Comparison of ENCODE assay signal across 8 mouse cellular contexts in the genomic region with DNA sequence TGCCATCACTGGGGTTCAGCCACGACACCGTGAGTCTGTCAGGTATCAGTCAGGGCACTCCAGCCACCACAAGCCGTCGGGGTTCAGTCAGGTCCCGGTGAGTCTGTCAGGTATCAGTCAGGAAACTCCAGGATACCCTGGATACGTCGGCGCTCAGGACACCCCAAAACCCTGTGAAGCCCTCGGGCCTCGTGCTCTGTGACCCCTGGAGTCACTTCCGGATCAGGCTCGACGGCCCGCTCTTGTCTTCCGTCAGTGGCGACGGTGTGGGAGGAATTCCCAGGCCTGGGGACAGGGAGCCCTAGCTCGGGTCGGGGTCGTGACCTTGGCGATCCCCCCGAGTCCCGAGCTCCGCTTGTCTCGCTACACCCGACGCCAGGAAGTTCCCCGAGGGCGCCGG. TPM values are rescaled to one million over a fixed set of nuclear protein-coding genes. Genes with fewer than 3 reads are reported as not detected.
A peak's percentile ranks its signal among the peaks of the same experiment; 100 is the strongest.
DNase-seq lines count a peak whose midpoint lies in the region; ATAC-seq lines count a peak whose summit lies in the region.

No protein-coding gene starts in this region.

- H3K27me3 ChIP-seq in limb, embryonic 12.5 days, result no peaks in the 10 kb centered on the region
- H3K27me3 ChIP-seq in neural tube, embryonic 15.5 days (replicated peaks), result no peaks in the 10 kb centered on the region

- ATAC-seq in CD4-positive, CD25-positive, alpha-beta regulatory T cell, adult 4 months, result peak; percentile 20
- ATAC-seq in erythroblast, adult 5-6 weeks (replicated peaks; ENCODE audit: low FRiP score, poor library complexity, severe bottlenecking), result peak; percentile 28
- ATAC-seq in limb, embryonic 12.5 days (ENCODE audit: insufficient number of reproducible peaks, insufficient read depth, low FRiP score, low TSS enrichment, low read depth), result no peak
- ATAC-seq in neural tube, embryonic 15.5 days (ENCODE audit: low FRiP score), result peak; percentile 43

- DNase-seq in gastrocnemius, postnatal 25 days, result peak; percentile 30
- no peak for DNase-seq in gastrocnemius, adult 18-20 months (ENCODE audit: low spot score)
- DNase-seq in ovary, postnatal 10 days (ENCODE audit: low spot score), result no peak
- DNase-seq in ovary, postnatal 14 days (ENCODE audit: low spot score), result no peak

- H3K4me3 ChIP-seq in limb, embryonic 12.5 days (replicated peaks), result peak overlapping the region; percentile 75
- H3K4me3 ChIP-seq in neural tube, embryonic 15.5 days (replicated peaks), result peak overlapping the region; percentile 66

- WGBS in limb, embryonic 12.5 days, result 8% methylated on average over 30 of the region's 30 CpGs
- WGBS in neural tube, embryonic 15.5 days, result 9% methylated on average over 28 of the region's 30 CpGs

- peak overlapping the region; percentile 78 for H3K9ac ChIP-seq in limb, embryonic 12.5 days (replicated peaks)
- peak overlapping the region; percentile 66 for H3K9ac ChIP-seq in neural tube, embryonic 15.5 days (replicated peaks)

- H3K4me2 ChIP-seq in limb, embryonic 12.5 days, result peak overlapping the region; percentile 68
- H3K4me2 ChIP-seq in neural tube, embryonic 15.5 days, result peak overlapping the region; percentile 83

- peak overlapping the region; percentile 73; the same call in 1 of the 2 replicates for H3K27ac ChIP-seq in limb, embryonic 12.5 days
- no peak overlapping the region for H3K27ac ChIP-seq in neural tube, embryonic 15.5 days (replicated peaks)

- 0 out of 2 replicates have a peak, but pooled peaks cover 13% of the 10 kb centered on the region for H3K4me1 ChIP-seq in limb, embryonic 12.5 days (replicated peaks)
- H3K4me1 ChIP-seq in neural tube, embryonic 15.5 days, result peaks cover 22% of the 10 kb centered on the region

- H3K36me3 ChIP-seq in limb, embryonic 12.5 days, result peaks cover 36% of the 10 kb centered on the region
- peaks cover 5% of the 10 kb centered on the region for H3K36me3 ChIP-seq in neural tube, embryonic 15.5 days

- no peaks in the 10 kb centered on the region for H3K9me3 ChIP-seq in limb, embryonic 12.5 days
- H3K9me3 ChIP-seq in neural tube, embryonic 15.5 days (replicated peaks), result no peaks in the 10 kb centered on the region

RNA-seq across cellular contexts. Expression of gene Prelid3b, which starts 0.5 kb away (rescaled TPM):
- total RNA-seq in gastrocnemius, postnatal 25 days (2021), result 10 to 100 TPM; 51.4 to 52.9 TPM
- total RNA-seq in gastrocnemius, adult 18-20 months (2021), result 10 to 100 TPM; 37.8 to 47.2 TPM
- 10 to 100 TPM; 69.8 to 85.8 TPM for polyA plus RNA-seq in CD4-positive, CD25-positive, alpha-beta regulatory T cell, adult 4 months (2017; shearing (Covaris generic))
- total RNA-seq in erythroblast, adult 5-6 weeks (2015; ENCODE audit: low replicate concordance), result 30.3 and 40.0 TPM in 2 replicates
- total RNA-seq in erythroblast, adult 5-6 weeks (2017; ENCODE audit: low replicate concordance), result 44.6 and 48.1 TPM in 2 replicates
- 103 and 111 TPM in 2 replicates for polyA plus RNA-seq in limb, embryonic 12.5 days (2016; fragmentation: Nextera tagmentation; extraction: Ambion mirVana)
- 110 and 112 TPM in 2 replicates for polyA plus RNA-seq in neural tube, embryonic 15.5 days (2015; fragmentation: Nextera tagmentation; extraction: Ambion mirVana)

RNA-seq across cellular contexts. Expression of gene Atp5e, which starts 8.5 kb away (rescaled TPM):
- 1,000 to 10,000 TPM; 1,235 to 1,264 TPM for total RNA-seq in gastrocnemius, postnatal 25 days (2021)
- 1,000 to 10,000 TPM; 1,038 to 1,073 TPM for total RNA-seq in gastrocnemius, adult 18-20 months (2021)
- polyA plus RNA-seq in CD4-positive, CD25-positive, alpha-beta regulatory T cell, adult 4 months (2017; shearing (Covaris generic)), result 100 to 1,000 TPM; 552 to 670 TPM
- 128 and 133 TPM in 2 replicates for total RNA-seq in erythroblast, adult 5-6 weeks (2015; ENCODE audit: low replicate concordance)
- 99.0 and 117 TPM in 2 replicates for total RNA-seq in erythroblast, adult 5-6 weeks (2017; ENCODE audit: low replicate concordance)
- 805 and 852 TPM in 2 replicates for polyA plus RNA-seq in limb, embryonic 12.5 days (2016; fragmentation: Nextera tagmentation; extraction: Ambion mirVana)
- polyA plus RNA-seq in neural tube, embryonic 15.5 days (2015; fragmentation: Nextera tagmentation; extraction: Ambion mirVana), result 758 and 902 TPM in 2 replicates

RNA-seq across cellular contexts. Expression of gene Tubb1, which starts 21.9 kb away (rescaled TPM):
- total RNA-seq in gastrocnemius, postnatal 25 days (2021), result under 1 TPM; 0.20 to 0.32 TPM
- total RNA-seq in gastrocnemius, adult 18-20 months (2021), result under 1 TPM in 1 of 2 experiments, not detected in 1; 0.21 TPM
- polyA plus RNA-seq in CD4-positive, CD25-positive, alpha-beta regulatory T cell, adult 4 months (2017; shearing (Covaris generic)), result not detected
- total RNA-seq in erythroblast, adult 5-6 weeks (2015; ENCODE audit: low replicate concordance), result not detected in 2 replicates
- total RNA-seq in erythroblast, adult 5-6 weeks (2017; ENCODE audit: low replicate concordance), result 1.1 TPM in 2 replicates
- 4.3 and 5.2 TPM in 2 replicates for polyA plus RNA-seq in limb, embryonic 12.5 days (2016; fragmentation: Nextera tagmentation; extraction: Ambion mirVana)
- polyA plus RNA-seq in neural tube, embryonic 15.5 days (2015; fragmentation: Nextera tagmentation; extraction: Ambion mirVana), result 0.29 and 0.50 TPM in 2 replicates

RNA-seq across cellular contexts. Expression of gene Ctsz, which starts 33.6 kb away (rescaled TPM):
- 10 to 100 TPM; 21.2 to 37.0 TPM for total RNA-seq in gastrocnemius, postnatal 25 days (2021)
- 10 to 100 TPM; 25.1 to 30.3 TPM for total RNA-seq in gastrocnemius, adult 18-20 months (2021)
- polyA plus RNA-seq in CD4-positive, CD25-positive, alpha-beta regulatory T cell, adult 4 months (2017; shearing (Covaris generic)), result 100 to 1,000 TPM in 1 of 2 experiments, 10 to 100 TPM in 1; 91.9 to 125 TPM
- total RNA-seq in erythroblast, adult 5-6 weeks (2015; ENCODE audit: low replicate concordance), result 16.7 and 43.5 TPM in 2 replicates
- 51.3 and 55.3 TPM in 2 replicates for total RNA-seq in erythroblast, adult 5-6 weeks (2017; ENCODE audit: low replicate concordance)
- polyA plus RNA-seq in limb, embryonic 12.5 days (2016; fragmentation: Nextera tagmentation; extraction: Ambion mirVana), result 105 and 110 TPM in 2 replicates
- 85.7 and 106 TPM in 2 replicates for polyA plus RNA-seq in neural tube, embryonic 15.5 days (2015; fragmentation: Nextera tagmentation; extraction: Ambion mirVana)

RNA-seq across cellular contexts. Expression of gene Nelfcd, which starts 56.8 kb away (rescaled TPM):
- total RNA-seq in gastrocnemius, postnatal 25 days (2021), result 10 to 100 TPM; 19.3 to 21.8 TPM
- 10 to 100 TPM; 21.4 to 22.3 TPM for total RNA-seq in gastrocnemius, adult 18-20 months (2021)
- polyA plus RNA-seq in CD4-positive, CD25-positive, alpha-beta regulatory T cell, adult 4 months (2017; shearing (Covaris generic)), result 100 to 1,000 TPM in 1 of 2 experiments, 10 to 100 TPM in 1; 53.4 to 105 TPM
- total RNA-seq in erythroblast, adult 5-6 weeks (2015; ENCODE audit: low replicate concordance), result 6.9 and 17.3 TPM in 2 replicates
- total RNA-seq in erythroblast, adult 5-6 weeks (2017; ENCODE audit: low replicate concordance), result 24.7 and 26.9 TPM in 2 replicates
- polyA plus RNA-seq in limb, embryonic 12.5 days (2016; fragmentation: Nextera tagmentation; extraction: Ambion mirVana), result 190 and 193 TPM in 2 replicates
- polyA plus RNA-seq in neural tube, embryonic 15.5 days (2015; fragmentation: Nextera tagmentation; extraction: Ambion mirVana), result 101 TPM in 2 replicates

Comparison
In these comparisons a context has a peak if more than half of its experiments do, and no peak if none do; other contexts are left out.
1. RNA of gene Atp5e, which starts 8.5 kb away (total RNA-seq): 1,235 to 1,264 TPM in gastrocnemius, postnatal 25 days and 1,038 to 1,073 TPM in gastrocnemius, adult 18-20 months; 99.0 to 133 TPM in erythroblast, adult 5-6 weeks; every median in the first group is over 4 times any median in the second.